Mouse (Mus musculus) left cerebral cortex, postnatal 4 days (tissue): ENCODE data around the gene Rrp1b. TPM values are rescaled to one million over a fixed set of nuclear protein-coding genes. Genes with fewer than 3 reads are reported as not detected.
A peak's percentile ranks its signal among the peaks of the same experiment; 100 is the strongest.

Source experiments
- DNase-seq: peaks from one replicate; pipeline ENCODE4 v3.0.0-alpha.2; 2022
- intact Hi-C: fragments of 180-260 bp; cut with DNase I; formaldehyde crosslinking; loops from one replicate; pipeline ENCODE4 v1.15.1; 2025
- total RNA-seq, 2 experiments: library from RNA; stranded (reverse); gene quantifications; 2 replicates each; pipeline ENCODE4 v1.2.3; 2021

Gene Rrp1b
- total RNA-seq, result 10 to 100 TPM; 33.1 to 39.1 TPM

- intact Hi-C loops, result no loop called here
- peak; percentile 81 for DNase-seq
Measured at GRCm38 (mm10) chr17:32035609-32036508, at the start of gene Rrp1b, which contains the start of gene Hsf2bp. Gene Rrp1b, plus strand, starts transcription at chr17:32036100. Gene Hsf2bp, minus strand, starts transcription at chr17:32036349.

GRCm38 (mm10) chr17:31986915-31987314, 49.0 kb upstream of the Rrp1b start:
- DNase-seq, result no peak
- intact Hi-C loops, result no loop called here

- intact Hi-C loops, result no loop called here
- DNase-seq, result no peak
Measured at GRCm38 (mm10) chr17:31989035-31989434, 46.9 kb upstream of the Rrp1b start.

GRCm38 (mm10) chr17:31992004-31992403, 43.9 kb upstream of the Rrp1b start:
- DNase-seq, result no peak
- intact Hi-C loops, result no loop called here

GRCm38 (mm10) chr17:31993354-31993753, 42.5 kb upstream of the Rrp1b start:
- intact Hi-C loops, result no loop called here
- DNase-seq, result no peak

- DNase-seq, result no peak
- intact Hi-C loops, result no loop called here
Measured at GRCm38 (mm10) chr17:31994132-31994531, 41.8 kb upstream of the Rrp1b start.

GRCm38 (mm10) chr17:31995784-31996183, 40.1 kb upstream of the Rrp1b start:
- intact Hi-C loops, result no loop called here
- DNase-seq, result no peak

GRCm38 (mm10) chr17:31996331-31996730, 39.6 kb upstream of the Rrp1b start:
- no peak for DNase-seq
- intact Hi-C loops, result no loop called here

GRCm38 (mm10) chr17:31998351-31998750, 37.5 kb upstream of the Rrp1b start:
- intact Hi-C loops, result no loop called here
- no peak for DNase-seq

GRCm38 (mm10) chr17:32003251-32003650, 32.6 kb upstream of the Rrp1b start:
- intact Hi-C loops, result no loop called here
- no peak for DNase-seq

- intact Hi-C loops, result no loop called here
- DNase-seq, result no peak
Measured at GRCm38 (mm10) chr17:32006800-32007199, 29.1 kb upstream of the Rrp1b start.

GRCm38 (mm10) chr17:32011694-32012093, 24.2 kb upstream of the Rrp1b start:
- intact Hi-C loops, result loop anchor here (10.0 kb wide), 1 partner anchor 47 kb away; no protein-coding TSS in a partner anchor
- no peak for DNase-seq

GRCm38 (mm10) chr17:32012254-32012653, 23.6 kb upstream of the Rrp1b start:
- intact Hi-C loops, result loop anchor here (10.0 kb wide), 1 partner anchor 47 kb away; no protein-coding TSS in a partner anchor
- no peak for DNase-seq

GRCm38 (mm10) chr17:32013659-32014058, 22.2 kb upstream of the Rrp1b start:
- intact Hi-C loops, result loop anchor here (10.0 kb wide), 1 partner anchor 49 kb away; no protein-coding TSS in a partner anchor
- no peak for DNase-seq

GRCm38 (mm10) chr17:32016481-32016880, 19.4 kb upstream of the Rrp1b start:
- intact Hi-C loops, result loop anchor here (10.0 kb wide), 1 partner anchor 52 kb away; no protein-coding TSS in a partner anchor
- no peak for DNase-seq

GRCm38 (mm10) chr17:32018127-32018894, 17.6 kb upstream of the Rrp1b start:
- DNase-seq, result no peak
- intact Hi-C loops, result loop anchor here (2.0 to 10.0 kb wide), 2 partner anchors 54 to 334 kb away; no protein-coding TSS in a partner anchor

- no peak for DNase-seq
- intact Hi-C loops, result loop anchor here (5.0 kb wide), 1 partner anchor 165 kb away; the partner anchor contains the start of gene Sik1
Measured at GRCm38 (mm10) chr17:32021981-32022380, 13.9 kb upstream of the Rrp1b start.

- intact Hi-C loops, result loop anchor here (5.0 kb wide), 1 partner anchor 165 kb away; the partner anchor contains the start of gene Sik1
- no peak for DNase-seq
Measured at GRCm38 (mm10) chr17:32022551-32022950, 13.3 kb upstream of the Rrp1b start.

GRCm38 (mm10) chr17:32023088-32023487, 12.8 kb upstream of the Rrp1b start:
- intact Hi-C loops, result loop anchor here (5.0 kb wide), 1 partner anchor 166 kb away; the partner anchor contains the start of gene Sik1
- DNase-seq, result no peak

- DNase-seq, result no peak
- intact Hi-C loops, result loop anchor here (5.0 kb wide), 1 partner anchor 167 kb away; the partner anchor contains the start of gene Sik1
Measured at GRCm38 (mm10) chr17:32024671-32025073, 11.2 kb upstream of the Rrp1b start.

GRCm38 (mm10) chr17:32025386-32025785, 10.5 kb upstream of the Rrp1b start:
- intact Hi-C loops, result no loop called here
- peak; percentile 63 for DNase-seq
